Mouse (Mus musculus) monocyte, adult 59 days (primary cell): ENCODE data around the gene Awat2. TPM values are rescaled to one million over a fixed set of nuclear protein-coding genes. Genes with fewer than 3 reads are reported as not detected.

Source experiments
- total RNA-seq, 2 experiments: library from RNA; stranded (reverse); gene quantifications; one replicate each; pipeline ENCODE4 v1.2.4; 2023

The Awat2 gene
- not detected for total RNA-seq

DNA sequence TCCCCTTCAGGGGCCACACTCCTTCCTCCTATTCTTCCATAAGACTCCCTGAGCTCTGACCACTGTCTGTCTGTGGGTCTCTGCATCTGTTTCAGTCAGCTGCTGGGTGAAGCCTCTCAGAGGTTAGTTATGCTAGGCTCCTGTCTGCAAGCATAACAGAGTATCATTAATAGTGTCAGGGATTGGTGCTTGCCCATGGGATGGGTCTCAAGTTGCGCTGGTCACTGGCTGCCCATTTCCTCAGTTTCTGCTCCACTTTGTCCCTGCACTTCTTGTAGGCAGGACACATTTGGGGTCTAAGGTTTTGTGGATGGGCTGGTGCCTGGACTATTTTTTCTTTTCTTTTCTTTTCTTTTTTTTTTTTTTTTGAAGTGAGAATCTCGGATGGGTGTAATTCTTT is at the start of gene Awat2:
TSS of gene Awat2 (minus strand) at position 101 of the 400 bp plus-strand sequence.

DNA sequence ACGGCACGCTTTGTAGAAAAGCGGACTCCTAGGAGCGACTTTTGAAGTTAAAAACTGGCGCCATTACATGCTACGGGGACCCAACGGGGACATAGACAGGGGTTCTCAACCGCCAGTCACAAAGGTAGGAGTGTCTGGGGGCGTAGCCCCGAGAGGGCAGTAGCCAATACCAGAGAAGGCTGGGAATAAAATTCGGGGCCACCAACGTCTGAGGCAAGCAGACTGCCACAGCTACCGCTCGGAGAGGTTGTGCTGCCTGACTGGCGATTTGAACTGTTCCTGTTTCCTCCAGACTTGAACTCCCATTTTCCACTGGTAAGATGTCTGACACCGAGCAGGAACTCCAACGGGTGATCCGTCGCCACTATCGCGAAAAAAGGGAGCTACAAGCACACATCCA is 13.8 kb downstream of the Awat2 start, which contains the start of gene Otud6a:
TSS of gene Otud6a (plus strand) at position 321 of the 400 bp plus-strand sequence.

Other genes starting within 250 kb of the Awat2 start
- not detected for gene Otud6a, start 13.7 kb downstream of the Awat2 start, total RNA-seq
- 10 to 100 TPM; 65.7 to 67.3 TPM for gene Igbp1, start 51.6 kb upstream of the Awat2 start, total RNA-seq
- not detected for gene Dgat2l6, start 82.1 kb upstream of the Awat2 start, total RNA-seq
- not detected for gene Awat1, start 129.5 kb upstream of the Awat2 start, total RNA-seq
- gene P2ry4, start 152.2 kb upstream of the Awat2 start, total RNA-seq, result not detected
- gene Arr3, start 162.8 kb upstream of the Awat2 start, total RNA-seq, result not detected
- under 1 TPM; 0.33 to 0.50 TPM for gene Kif4, start 183.0 kb upstream of the Awat2 start, total RNA-seq
- 10 to 100 TPM; 18.6 to 18.8 TPM for gene Pdzd11, start 183.9 kb upstream of the Awat2 start, total RNA-seq